8 mouse cellular contexts compared by ENCODE assay signal in genomic region chr7:80401041-80401859, GRCm38 (mm10). TPM values are rescaled to one million over a fixed set of nuclear protein-coding genes. Genes with fewer than 3 reads are reported as not detected.
DNase-seq lines count a peak whose midpoint lies in the region; ATAC-seq and TF ChIP-seq lines count a peak whose summit lies in the region.

No protein-coding gene starts in this region.

- no peaks in the 10 kb centered on the region for H3K27me3 ChIP-seq in lung, embryonic 14.5 days (ENCODE audit: insufficient read depth, low read length)
- H3K27me3 ChIP-seq in heart, postnatal 0 days (ENCODE audit: control insufficient read depth, insufficient read depth, low read length) = no peaks in the 10 kb centered on the region
- peaks cover 32% of the 10 kb centered on the region for H3K27me3 ChIP-seq in liver, embryonic 14.5 days (ENCODE audit: control insufficient read depth, insufficient read depth, low read length)

- H3K4me2 ChIP-seq in lung, embryonic 14.5 days = peak overlapping the region; percentile 80
- peak overlapping the region; percentile 94 for H3K4me2 ChIP-seq in heart, postnatal 0 days (ENCODE audit: low read depth, low read length)
- H3K4me2 ChIP-seq in liver, embryonic 14.5 days (ENCODE audit: low read depth) = peak overlapping the region; percentile 69

- no peak for TF ChIP-seq EP300 in heart, postnatal 0 days (IDR thresholded peaks at IDR 0.05; ENCODE audit: low read depth)
- no peak for TF ChIP-seq EP300 in liver, embryonic 14.5 days (IDR thresholded peaks at IDR 0.05; ENCODE audit: low read depth)

- peak overlapping the region; percentile 83 for H3K4me3 ChIP-seq in lung, embryonic 14.5 days (ENCODE audit: low read depth, low read length)
- H3K4me3 ChIP-seq in bone marrow macrophage, adult 2 months (ENCODE audit: insufficient read depth, low read length) = peak overlapping the region; percentile 76
- peak overlapping the region; percentile 88 for H3K4me3 ChIP-seq in heart, postnatal 0 days (ENCODE audit: low read depth, low read length)
- peak overlapping the region; percentile 61 to 63 for H3K4me3 ChIP-seq in liver, embryonic 14.5 days (ENCODE audit: insufficient read depth in 1 of 2, low read depth in 2 of 2, low read length in 2 of 2)

- WGBS in lung, embryonic 14.5 days = 22% methylated on average over 5 of the region's 5 CpGs
- WGBS in heart, postnatal 0 days = 21% methylated on average over 5 of the region's 5 CpGs
- 22% methylated on average over 5 of the region's 5 CpGs for WGBS in liver, embryonic 14.5 days (ENCODE audit: insufficient replicate concordance)

- DNase-seq in lung, embryonic 14.5 days = no peak
- no peak for DNase-seq in lung, postnatal 25 days (ENCODE audit: low spot score)
- DNase-seq in heart, postnatal 0 days (ENCODE audit: low spot score) = no peak
- DNase-seq in liver, embryonic 14.5 days (ENCODE audit: low read depth in 3 of 3, low spot score in 3 of 3) = no peak
- DNase-seq in T-cell, adult 2 months (ENCODE audit: low spot score) = no peak
- DNase-seq in cerebellum, postnatal 10 days = no peak
- no peak for DNase-seq in frontal cortex, postnatal 14 days (ENCODE audit: low spot score in 2 of 2)

- peaks cover 25% of the 10 kb centered on the region for H3K4me1 ChIP-seq in lung, embryonic 14.5 days (ENCODE audit: insufficient read depth)
- H3K4me1 ChIP-seq in bone marrow macrophage, adult 2 months (ENCODE audit: control insufficient read depth, insufficient read depth, low read length) = peaks cover 43% of the 10 kb centered on the region
- H3K4me1 ChIP-seq in heart, postnatal 0 days (ENCODE audit: control insufficient read depth, insufficient read depth) = peaks cover 26% of the 10 kb centered on the region; the same call in 1 of the 2 replicates
- H3K4me1 ChIP-seq in liver, embryonic 14.5 days (replicated peaks; ENCODE audit: control insufficient read depth in 2 of 2, insufficient read depth in 2 of 2, low read length in 1 of 2) = peaks cover 0 to 9% of the 10 kb centered on the region in 2 experiments; a peak in 1 of 4 replicates

- no peaks in the 10 kb centered on the region for H3K9me3 ChIP-seq in lung, embryonic 14.5 days (ENCODE audit: low read depth, low read length)
- H3K9me3 ChIP-seq in heart, postnatal 0 days (replicated peaks; ENCODE audit: control insufficient read depth, low read length) = no peaks in the 10 kb centered on the region
- no peaks in the 10 kb centered on the region for H3K9me3 ChIP-seq in liver, embryonic 14.5 days (ENCODE audit: control insufficient read depth, low read length)

- TF ChIP-seq CTCF in lung, embryonic 14.5 days (IDR thresholded peaks at IDR 0.05; ENCODE audit: low read depth) = no peak
- TF ChIP-seq CTCF in bone marrow macrophage, adult 2 months (IDR thresholded peaks at IDR 0.05; ENCODE audit: low read depth, low read length) = no peak
- TF ChIP-seq CTCF in heart, postnatal 0 days (IDR thresholded peaks at IDR 0.05; ENCODE audit: low read depth) = no peak
- TF ChIP-seq CTCF in liver, embryonic 14.5 days (IDR thresholded peaks at IDR 0.05; ENCODE audit: low read depth) = no peak

- TF ChIP-seq POLR2A in bone marrow macrophage, adult 2 months (IDR thresholded peaks at IDR 0.05; ENCODE audit: borderline replicate concordance, low read depth, low read length) = no peak

- H3K27ac ChIP-seq in lung, embryonic 14.5 days (ENCODE audit: low read depth) = peak overlapping the region; percentile 93
- H3K27ac ChIP-seq in bone marrow macrophage, adult 2 months (ENCODE audit: insufficient read depth, low read depth, low read length) = peak overlapping the region; percentile 45; the same call in 1 of the 2 replicates
- H3K27ac ChIP-seq in heart, postnatal 0 days (ENCODE audit: low read depth) = peak overlapping the region; percentile 98
- no peak overlapping the region for H3K27ac ChIP-seq in liver, embryonic 14.5 days

- peaks cover 19% of the 10 kb centered on the region for H3K36me3 ChIP-seq in lung, embryonic 14.5 days (ENCODE audit: insufficient read depth)
- H3K36me3 ChIP-seq in heart, postnatal 0 days (replicated peaks; ENCODE audit: control insufficient read depth, insufficient read depth, low read length) = peaks cover 24% of the 10 kb centered on the region
- H3K36me3 ChIP-seq in liver, embryonic 14.5 days (replicated peaks; ENCODE audit: control insufficient read depth, insufficient read depth, low read depth) = no peaks in the 10 kb centered on the region; the same call in 1 of the 2 replicates

- H3K9ac ChIP-seq in lung, embryonic 14.5 days = peak overlapping the region; percentile 94
- H3K9ac ChIP-seq in heart, postnatal 0 days (replicated peaks; ENCODE audit: low read depth, low read length) = peak overlapping the region; percentile 99
- peak overlapping the region; percentile 63 for H3K9ac ChIP-seq in liver, embryonic 14.5 days (replicated peaks)

- no peak for ATAC-seq in lung, embryonic 14.5 days (ENCODE audit: insufficient read depth)
- no peak for ATAC-seq in heart, postnatal 0 days (ENCODE audit: insufficient read depth, low read depth)
- no peak for ATAC-seq in liver, embryonic 14.5 days (ENCODE audit: insufficient read depth)

RNA-seq across cellular contexts. Expression of gene Furin, which starts 4.0 kb away (rescaled TPM):
- 18.0 and 19.4 TPM in 2 replicates for polyA plus RNA-seq in lung, embryonic 14.5 days (2014; fragmentation: Nextera tagmentation; extraction: Ambion mirVana)
- 70.6 and 73.7 TPM in 2 replicates for polyA plus RNA-seq in bone marrow macrophage, adult 2 months (2012; ENCODE audit: insufficient read depth, insufficient read length, missing spikeins)
- total RNA-seq in heart, postnatal 0 days (2014; rRNA removed; ENCODE audit: low replicate concordance) = 67.6 and 79.0 TPM in 2 replicates
- 16.9 and 18.9 TPM in 2 replicates for polyA plus RNA-seq in heart, postnatal 0 days (2015; fragmentation: Nextera tagmentation; extraction: Ambion mirVana)
- polyA plus RNA-seq in liver, embryonic 14.5 days (2012; rRNA removed) = 6.0 and 6.7 TPM in 2 replicates
- polyA plus RNA-seq in liver, embryonic 14.5 days (2014; fragmentation: Nextera tagmentation; extraction: Ambion mirVana) = 3.8 and 4.5 TPM in 2 replicates

RNA-seq across cellular contexts. Expression of gene Fes, which starts 13.5 kb away (rescaled TPM):
- 10.1 and 12.0 TPM in 2 replicates for polyA plus RNA-seq in lung, embryonic 14.5 days (2014; fragmentation: Nextera tagmentation; extraction: Ambion mirVana)
- polyA plus RNA-seq in bone marrow macrophage, adult 2 months (2012; ENCODE audit: insufficient read depth, insufficient read length, missing spikeins) = 238 TPM in 2 replicates
- total RNA-seq in heart, postnatal 0 days (2014; rRNA removed; ENCODE audit: low replicate concordance) = 13.5 and 23.1 TPM in 2 replicates
- polyA plus RNA-seq in heart, postnatal 0 days (2015; fragmentation: Nextera tagmentation; extraction: Ambion mirVana) = 9.2 and 9.7 TPM in 2 replicates
- polyA plus RNA-seq in liver, embryonic 14.5 days (2012; rRNA removed) = 9.8 and 11.9 TPM in 2 replicates
- 9.0 and 10.1 TPM in 2 replicates for polyA plus RNA-seq in liver, embryonic 14.5 days (2014; fragmentation: Nextera tagmentation; extraction: Ambion mirVana)

RNA-seq across cellular contexts. Expression of gene Man2a2, which starts 30.1 kb away (rescaled TPM):
- polyA plus RNA-seq in lung, embryonic 14.5 days (2014; fragmentation: Nextera tagmentation; extraction: Ambion mirVana) = 20.1 and 23.9 TPM in 2 replicates
- 75.2 and 75.7 TPM in 2 replicates for polyA plus RNA-seq in bone marrow macrophage, adult 2 months (2012; ENCODE audit: insufficient read depth, insufficient read length, missing spikeins)
- 30.2 and 55.2 TPM in 2 replicates for total RNA-seq in heart, postnatal 0 days (2014; rRNA removed; ENCODE audit: low replicate concordance)
- 7.2 and 7.7 TPM in 2 replicates for polyA plus RNA-seq in heart, postnatal 0 days (2015; fragmentation: Nextera tagmentation; extraction: Ambion mirVana)
- 4.9 TPM in 2 replicates for polyA plus RNA-seq in liver, embryonic 14.5 days (2012; rRNA removed)
- 1.5 and 1.7 TPM in 2 replicates for polyA plus RNA-seq in liver, embryonic 14.5 days (2014; fragmentation: Nextera tagmentation; extraction: Ambion mirVana)

RNA-seq across cellular contexts. Expression of gene Hddc3, which starts 58.3 kb away (rescaled TPM):
- 17.2 and 17.9 TPM in 2 replicates for polyA plus RNA-seq in lung, embryonic 14.5 days (2014; fragmentation: Nextera tagmentation; extraction: Ambion mirVana)
- 6.2 and 7.5 TPM in 2 replicates for polyA plus RNA-seq in bone marrow macrophage, adult 2 months (2012; ENCODE audit: insufficient read depth, insufficient read length, missing spikeins)
- total RNA-seq in heart, postnatal 0 days (2014; rRNA removed; ENCODE audit: low replicate concordance) = 19.8 and 28.5 TPM in 2 replicates
- polyA plus RNA-seq in heart, postnatal 0 days (2015; fragmentation: Nextera tagmentation; extraction: Ambion mirVana) = 14.5 and 17.8 TPM in 2 replicates
- polyA plus RNA-seq in liver, embryonic 14.5 days (2012; rRNA removed) = 5.0 and 5.3 TPM in 2 replicates
- polyA plus RNA-seq in liver, embryonic 14.5 days (2014; fragmentation: Nextera tagmentation; extraction: Ambion mirVana) = 2.8 and 4.6 TPM in 2 replicates

Comparison
In these comparisons a context has a peak if more than half of its experiments do, and no peak if none do; other contexts are left out.
1. RNA of gene Fes, which starts 13.5 kb away (polyA plus RNA-seq): 238 TPM in bone marrow macrophage, adult 2 months; 10.1 to 12.0 TPM in lung, embryonic 14.5 days, 9.0 to 11.9 TPM in liver, embryonic 14.5 days and 9.2 to 9.7 TPM in heart, postnatal 0 days; every median in the first group is over 10 times any median in the second.
2. Peak in every context shown above with its lines, with median percentiles within 50 percentile points of each other: H3K4me2 ChIP-seq, H3K4me3 ChIP-seq and H3K9ac ChIP-seq.